Mouse (Mus musculus) MEL (cell line): ENCODE results near the gene Dirc2. TPM values are rescaled to one million over a fixed set of nuclear protein-coding genes. Genes with fewer than 3 reads are reported as not detected.

ENCODE experiments used
- DNase-seq: peaks from one replicate; pipeline ENCODE4 v3.0.0; 2011; ENCODE audit warnings: low read depth, low spot score
- H3K27ac ChIP-seq: 2 replicates; pipeline ENCODE4 v1.5.1; 2012; ENCODE audit warnings: low read depth, mild to moderate bottlenecking, control low read depth, low read length, moderate library complexity; ENCODE audit not compliant: control insufficient read depth
- H3K27me3 ChIP-seq, 2 experiments: fragments of 150-350 bp in 1 of 2; sonication (generic) in 1 of 2; 2 replicates each; pipeline ENCODE4 v1.6.1; 2012; ENCODE audit warnings: low read length in 2 of 2, mild to moderate bottlenecking in 2 of 2, improper control_type of control experiment in 1 of 2, moderate library complexity in 1 of 2; ENCODE audit not compliant: insufficient read depth in 2 of 2, control insufficient read depth in 1 of 2
- H3K36me3 ChIP-seq, 2 experiments: 2 replicates each; pipeline ENCODE4 v1.6.1; 2012 to 2014; ENCODE audit warnings: low read length in 2 of 2, improper control_type of control experiment in 1 of 2, inconsistent platforms in 1 of 2, mild to moderate bottlenecking in 1 of 2; ENCODE audit not compliant: insufficient read depth in 2 of 2, control insufficient read depth in 1 of 2
- H3K4me1 ChIP-seq, 2 experiments: fragments of 150-350 bp in 1 of 2; sonication (generic) in 1 of 2; 2 replicates each; pipeline ENCODE4 v1.6.1; 2012; ENCODE audit warnings: low read length in 2 of 2, improper control_type of control experiment in 1 of 2, mild to moderate bottlenecking in 1 of 2; ENCODE audit not compliant: insufficient read depth in 2 of 2, control insufficient read depth in 1 of 2
- H3K4me3 ChIP-seq, 2 experiments: fragments of 150-350 bp in 1 of 2; sonication (generic) in 1 of 2; 2 replicates each; pipeline ENCODE4 v1.5.1; 2012; ENCODE audit warnings: low read depth in 2 of 2, low read length in 2 of 2, mild to moderate bottlenecking in 2 of 2, moderate library complexity in 2 of 2, control low read depth in 1 of 2, improper control_type of control experiment in 1 of 2; ENCODE audit not compliant: control insufficient read depth in 1 of 2, insufficient read depth in 1 of 2
- H3K79me2 ChIP-seq: 2 replicates; pipeline ENCODE4 v1.6.1; 2012; ENCODE audit warnings: mild to moderate bottlenecking, low read length, moderate library complexity; ENCODE audit not compliant: control insufficient read depth, poor library complexity, insufficient read depth
- H3K9ac ChIP-seq: 2 replicates; pipeline ENCODE4 v1.6.1; 2012; ENCODE audit warnings: low read depth, mild to moderate bottlenecking, control low read depth, low read length, moderate library complexity; ENCODE audit not compliant: control insufficient read depth, poor library complexity, severe bottlenecking
- H3K9me3 ChIP-seq: fragments of 150-350 bp; sonication (generic); replicated peaks from 2 replicates; pipeline ENCODE4 v1.6.1; 2012; ENCODE audit warnings: mild to moderate bottlenecking, low read length, improper control_type of control experiment, moderate library complexity; ENCODE audit not compliant: insufficient read depth
- BHLHE40 ChIP-seq: IDR thresholded peaks from 2 replicates; pipeline ENCODE4 v1.6.1; 2012; ENCODE audit warnings: low read depth, mild to moderate bottlenecking, inconsistent platforms, low read length, improper control_type of control experiment, borderline replicate concordance
- ELF1 ChIP-seq: IDR thresholded peaks from 2 replicates; pipeline ENCODE4 v1.6.1; 2014; ENCODE audit warnings: low read depth, mild to moderate bottlenecking, inconsistent platforms, low read length, improper control_type of control experiment, moderate library complexity
- EP300 ChIP-seq, 2 experiments: IDR thresholded peaks; 2 replicates each; pipeline ENCODE4 v1.6.1; 2011; ENCODE audit warnings: improper control_type of control experiment in 2 of 2, low read length in 2 of 2, low read depth in 1 of 2, mild to moderate bottlenecking in 1 of 2
- ETS1 ChIP-seq: IDR thresholded peaks from 2 replicates; pipeline ENCODE4 v1.6.1; 2012; ENCODE audit warnings: low read depth, mild to moderate bottlenecking, inconsistent platforms, low read length, improper control_type of control experiment, moderate library complexity
- GATA1 ChIP-seq: IDR thresholded peaks from 2 replicates; pipeline ENCODE4 v1.6.1; 2011; ENCODE audit warnings: low read depth, low read length, improper control_type of control experiment
- HCFC1 ChIP-seq: IDR thresholded peaks from 2 replicates; pipeline ENCODE4 v1.6.1; 2012; ENCODE audit warnings: low read depth, mild to moderate bottlenecking, inconsistent platforms, low read length, improper control_type of control experiment, moderate library complexity
- KAT2A ChIP-seq: conservative IDR thresholded peaks from 2 replicates; pipeline ENCODE4 v1.6.1; 2012; ENCODE audit warnings: low read depth, low read length, improper control_type of control experiment, inconsistent platforms
- MAFK ChIP-seq: IDR thresholded peaks from 2 replicates; pipeline ENCODE4 v1.6.1; 2011; ENCODE audit warnings: low read depth, mild to moderate bottlenecking, low read length, improper control_type of control experiment, borderline replicate concordance
- MAX ChIP-seq: IDR thresholded peaks from 2 replicates; pipeline ENCODE4 v1.6.1; 2011; ENCODE audit warnings: low read length, improper control_type of control experiment
- MAZ ChIP-seq: IDR thresholded peaks from 2 replicates; pipeline ENCODE4 v1.6.1; 2012; ENCODE audit warnings: low read depth, mild to moderate bottlenecking, inconsistent platforms, low read length, improper control_type of control experiment
- MXI1 ChIP-seq: IDR thresholded peaks from 2 replicates; pipeline ENCODE4 v1.6.1; 2011; ENCODE audit warnings: mild to moderate bottlenecking, low read depth, low read length, improper control_type of control experiment
- MYC ChIP-seq: IDR thresholded peaks from 2 replicates; pipeline ENCODE4 v1.6.1; 2011; ENCODE audit warnings: low read depth, mild to moderate bottlenecking, low read length, improper control_type of control experiment, moderate library complexity
- NRF1 ChIP-seq: IDR thresholded peaks from 2 replicates; pipeline ENCODE4 v1.6.1; 2014; ENCODE audit warnings: low read depth, mild to moderate bottlenecking, inconsistent platforms, low read length, improper control_type of control experiment, moderate library complexity; ENCODE audit not compliant: poor library complexity, insufficient read depth, severe bottlenecking
- POLR2A ChIP-seq, 2 experiments: IDR thresholded peaks; 2 replicates each; pipeline ENCODE4 v1.6.1; 2011 to 2012; ENCODE audit warnings: low read length in 2 of 2, mild to moderate bottlenecking in 2 of 2, control low read depth in 1 of 2, improper control_type of control experiment in 1 of 2, low read depth in 1 of 2, moderate library complexity in 1 of 2; ENCODE audit not compliant: control insufficient read depth in 1 of 2, insufficient read depth in 1 of 2, poor library complexity in 1 of 2
- POLR2AphosphoS5 ChIP-seq: IDR thresholded peaks from 2 replicates; pipeline ENCODE4 v1.6.1; 2012; ENCODE audit warnings: low read depth, borderline replicate concordance, mild to moderate bottlenecking, inconsistent platforms, low read length, moderate library complexity, mixed read lengths
- RCOR1 ChIP-seq: IDR thresholded peaks from 2 replicates; pipeline ENCODE4 v1.6.1; 2012; ENCODE audit warnings: low read depth, mild to moderate bottlenecking, inconsistent platforms, low read length, improper control_type of control experiment
- SIN3A ChIP-seq: IDR thresholded peaks from 2 replicates; pipeline ENCODE4 v1.6.1; 2012; ENCODE audit warnings: low read length, improper control_type of control experiment, inconsistent platforms
- SMC3 ChIP-seq: IDR thresholded peaks from 2 replicates; pipeline ENCODE4 v1.6.1; 2011; ENCODE audit warnings: low read depth, low read length, improper control_type of control experiment
- TAL1 ChIP-seq: IDR thresholded peaks from 2 replicates; pipeline ENCODE4 v1.6.1; 2012; ENCODE audit warnings: mild to moderate bottlenecking, inconsistent platforms, low read length, moderate library complexity, mixed read lengths
- TBP ChIP-seq: IDR thresholded peaks from 2 replicates; pipeline ENCODE4 v1.8.0; 2011; ENCODE audit warnings: low read depth, low read length, improper control_type of control experiment
- TCF12 ChIP-seq: IDR thresholded peaks from 2 replicates; pipeline ENCODE4 v1.6.1; 2014; ENCODE audit warnings: low read depth, mild to moderate bottlenecking, inconsistent platforms, low read length, improper control_type of control experiment, moderate library complexity
- UBTF ChIP-seq: IDR thresholded peaks from 2 replicates; pipeline ENCODE4 v1.6.1; 2012; ENCODE audit warnings: low read depth, mild to moderate bottlenecking, inconsistent platforms, low read length, improper control_type of control experiment, moderate library complexity, borderline replicate concordance; ENCODE audit not compliant: insufficient read depth
- USF2 ChIP-seq, 2 experiments: IDR thresholded peaks; 2 replicates each; pipeline ENCODE4 v1.6.1; 2011 to 2012; ENCODE audit warnings: improper control_type of control experiment in 2 of 2, low read length in 2 of 2, borderline replicate concordance in 1 of 2, inconsistent platforms in 1 of 2, low read depth in 1 of 2, mild to moderate bottlenecking in 1 of 2; ENCODE audit not compliant: insufficient read depth in 1 of 2
- ZC3H11A ChIP-seq: IDR thresholded peaks from 2 replicates; pipeline ENCODE4 v1.6.1; 2012; ENCODE audit warnings: low read depth, mild to moderate bottlenecking, inconsistent platforms, low read length, improper control_type of control experiment
- ZMIZ1 ChIP-seq: IDR thresholded peaks from 2 replicates; pipeline ENCODE4 v1.6.1; 2012; ENCODE audit warnings: low read depth, mild to moderate bottlenecking, inconsistent platforms, low read length, improper control_type of control experiment, moderate library complexity
- ZNF384 ChIP-seq: IDR thresholded peaks from 2 replicates; pipeline ENCODE4 v1.6.1; 2012; ENCODE audit warnings: low read depth, mild to moderate bottlenecking, inconsistent platforms, low read length, improper control_type of control experiment
- polyA plus RNA-seq, 2 experiments: library from polyadenylated mRNA; stranded (reverse) in 1 of 2; unstranded in 1 of 2; fragments of >175 nt in 1 of 2; fragments of >200 nt in 1 of 2; gene quantifications; 2 replicates each; pipeline versions ENCODE4 v1.2.1 to v1.2.4; 2012; ENCODE audit warnings: low replicate concordance in 2 of 2, low read depth in 1 of 2; ENCODE audit not compliant: insufficient read length in 2 of 2, insufficient read depth in 1 of 2, missing spikeins in 1 of 2
- total RNA-seq: library from RNA; depleted of rRNA; stranded (reverse); fragments of 300-350 nt; gene quantifications from 2 replicates; pipeline ENCODE4 v1.2.3, GENCODE M21; 2012

The Dirc2 gene
- total and polyA plus RNA-seq, 3 experiments, result 1.6 to 4.1 TPM; not detected in 1

GRCm38 (mm10) chr16:35764941-35765340 lies 4.2 kb downstream of the Dirc2 start:
- Histone ChIP-seq H3K9me3 (no peaks in the 10 kb centered on the region), H3K9ac (peak overlapping the region; percentile 0; the same call in 1 of the 2 replicates), H3K27ac (peak overlapping the region; percentile 35), H3K79me2 (peaks cover 3% of the 10 kb centered on the region; the same call in 1 of the 2 replicates), H3K4me3 (no peak overlapping the region), H3K36me3 (peaks cover 0 to 17% of the 10 kb centered on the region in 2 experiments; a peak in 2 of 4 replicates), H3K4me1 (peaks cover 5 to 24% of the 10 kb centered on the region in 2 experiments), H3K27me3 (no peaks in the 10 kb centered on the region)
- TF ChIP-seq ELF1, result no peak
- TF ChIP-seq KAT2A, result no peak
- no peak for TF ChIP-seq USF2 (IDR thresholded peaks at IDR 0.05; ENCODE audit: borderline replicate concordance in 1 of 2, insufficient read depth in 1 of 2, low read depth in 1 of 2, low read length in 2 of 2)
- TF ChIP-seq SIN3A, result no peak
- TF ChIP-seq UBTF, result no peak
- peak; percentile 54 for DNase-seq

GRCm38 (mm10) chr16:35763590-35764296 lies 5.4 kb downstream of the Dirc2 start:
- Histone ChIP-seq H3K9ac (peak overlapping the region; percentile 30), H3K27me3 (no peaks in the 10 kb centered on the region), H3K4me1 (peaks cover 5 to 30% of the 10 kb centered on the region in 2 experiments), H3K36me3 (peaks cover 0 to 20% of the 10 kb centered on the region in 2 experiments; a peak in 2 of 4 replicates), H3K9me3 (no peaks in the 10 kb centered on the region), H3K79me2 (peaks cover under 1% of the 10 kb centered on the region; the same call in 1 of the 2 replicates), H3K4me3 (peak overlapping the region in 1 of 2 experiments; percentile 3; a peak in 1 of 4 replicates), H3K27ac (peak overlapping the region; percentile 90)
- DNase-seq, result peak; percentile 94
- TF ChIP-seq GATA1 (peak; percentile 93), SIN3A (peak; percentile 90), MXI1 (peak; percentile 84), EP300 (IDR thresholded peaks at IDR 0.05; ENCODE audit: low read depth in 1 of 2, low read length in 2 of 2) (peak; percentile 83 to 89), HCFC1 (0 out of 2 replicates have a peak, but pooled peaks have one; percentile 39), ETS1 (peak; percentile 84), TCF12 (peak; percentile 90), MAX (peak; percentile 51), TBP (no peak; the same call in 1 of the 2 replicates), MYC (peak; percentile 65; the same call in 1 of the 2 replicates), ZMIZ1 (no peak), SMC3 (no peak), POLR2A (IDR thresholded peaks at IDR 0.05; ENCODE audit: control insufficient read depth in 1 of 2, insufficient read depth in 1 of 2, low read depth in 1 of 2, low read length in 2 of 2, poor library complexity in 1 of 2) (0 out of 4 replicates have a peak, but pooled peaks of 1 of the 2 experiments have one; percentile 31), ZNF384 (0 out of 2 replicates have a peak, but pooled peaks have one; percentile 11), BHLHE40 (peak; percentile 72; the same call in 1 of the 2 replicates), ELF1 (0 out of 2 replicates have a peak, but pooled peaks have one; percentile 18), MAFK (peak; percentile 36; the same call in 1 of the 2 replicates), ZC3H11A (peak; percentile 26; the same call in 1 of the 2 replicates), TAL1 (peak; percentile 86), NRF1 (no peak), RCOR1 (peak; percentile 83), POLR2AphosphoS5 (no peak), MAZ (peak; percentile 82)
